Mouse (Mus musculus) ES-E14 (cell line): Measurements from ENCODE around the gene Oser1. TPM values are rescaled to one million over a fixed set of nuclear protein-coding genes. Genes with fewer than 3 reads are reported as not detected.

Experiments
- DNase-seq: peaks from one replicate; pipeline ENCODE4 v3.0.0-alpha.2; 2013; ENCODE audit warnings: low read depth, low spot score
- H3K27ac ChIP-seq: 2 replicates; pipeline ENCODE4 v1.5.1; 2012; ENCODE audit warnings: low read depth, mild to moderate bottlenecking, low read length, moderate library complexity, mixed read lengths; ENCODE audit not compliant: poor library complexity, insufficient read depth, severe bottlenecking
- H3K36me3 ChIP-seq: 2 replicates; pipeline ENCODE4 v1.6.1; 2012; ENCODE audit warnings: mild to moderate bottlenecking, low read length, moderate library complexity, mixed read lengths; ENCODE audit not compliant: control insufficient read depth, poor library complexity, insufficient read depth, severe bottlenecking
- H3K4me1 ChIP-seq, 2 experiments: fragments of 150-350 bp in 1 of 2; sonication (generic) in 1 of 2; 2 replicates each; pipeline ENCODE4 v1.6.1; 2012; ENCODE audit warnings: low read length in 2 of 2, mild to moderate bottlenecking in 1 of 2, mixed read lengths in 1 of 2; ENCODE audit not compliant: control insufficient read depth in 2 of 2, insufficient read depth in 2 of 2, poor library complexity in 1 of 2
- H3K4me3 ChIP-seq, 2 experiments: fragments of 150-350 bp in 1 of 2; sonication (generic) in 1 of 2; 2 replicates each; pipeline ENCODE4 v1.5.1; 2012; ENCODE audit warnings: low read length in 2 of 2, low read depth in 1 of 2, mild to moderate bottlenecking in 1 of 2, mixed read lengths in 1 of 2; ENCODE audit not compliant: insufficient read depth in 1 of 2, poor library complexity in 1 of 2, severe bottlenecking in 1 of 2
- H3K9ac ChIP-seq: 2 replicates; pipeline ENCODE4 v1.6.1; 2012; ENCODE audit warnings: low read depth, mild to moderate bottlenecking, low read length, mixed read lengths; ENCODE audit not compliant: poor library complexity, insufficient read depth, severe bottlenecking
- H3K9me3 ChIP-seq: fragments of 150-350 bp; sonication (generic); 2 replicates; pipeline ENCODE4 v1.6.1; 2012; ENCODE audit warnings: low read depth, mild to moderate bottlenecking, low read length; ENCODE audit not compliant: control insufficient read depth, insufficient read depth
- CHD2 ChIP-seq: IDR thresholded peaks from 2 replicates; pipeline ENCODE4 v1.6.1; 2014; ENCODE audit warnings: mild to moderate bottlenecking, low read depth, low read length, inconsistent platforms
- HCFC1 ChIP-seq: IDR thresholded peaks from 2 replicates; pipeline ENCODE4 v1.6.1; 2012; ENCODE audit warnings: low read length, inconsistent platforms, borderline replicate concordance; ENCODE audit not compliant: insufficient read depth
- MAFK ChIP-seq: IDR thresholded peaks from 2 replicates; pipeline ENCODE4 v1.6.1; 2014; ENCODE audit warnings: mild to moderate bottlenecking, low read depth, low read length, inconsistent platforms; ENCODE audit not compliant: insufficient read depth
- ZC3H11A ChIP-seq: IDR thresholded peaks from 2 replicates; pipeline ENCODE4 v1.6.1; 2012; ENCODE audit warnings: low read depth, mild to moderate bottlenecking, inconsistent platforms, low read length, borderline replicate concordance
- ZNF384 ChIP-seq: IDR thresholded peaks from 2 replicates; pipeline ENCODE4 v1.6.1; 2012; ENCODE audit warnings: low read depth, low read length, inconsistent platforms
- in situ Hi-C, 2 experiments: fragments of 600-800 bp; cut with MboI; formaldehyde crosslinking; loops; one replicate each; pipeline ENCODE4 v1.15.1; 2025; ENCODE audit warnings: low sequenced_read_pairs in 2 of 2, inconsistent platforms in 1 of 2; ENCODE audit not compliant: unreplicated experiment in 2 of 2
- total RNA-seq: library from RNA; depleted of rRNA; stranded (reverse); fragments of 300-350 nt; gene quantifications from 2 replicates; pipeline ENCODE4 v1.2.3, GENCODE M21; 2012

The Oser1 gene
- total RNA-seq, 1 experiment, result 42.0 TPM

- Histone ChIP-seq H3K4me3 (no peak overlapping the region), H3K36me3 (peaks cover 12% of the 10 kb centered on the region), H3K4me1 (no peaks in the 10 kb centered on the region), H3K9ac (no peak overlapping the region), H3K9me3 (no peaks in the 10 kb centered on the region), H3K27ac (no peak overlapping the region)
- in situ Hi-C loops, result loop anchor here in 1 of 2 experiments (5.0 kb wide), 1 partner anchor 62 kb away; no protein-coding TSS in a partner anchor
- TF ChIP-seq MAFK (no peak), ZNF384 (no peak), HCFC1 (no peak), ZC3H11A (no peak), CHD2 (no peak)
- no peak for DNase-seq
Observed at GRCm38 (mm10) chr2:163404037-163404815, 20.3 kb downstream of the Oser1 start.

- no peak overlapping the region for H3K27ac ChIP-seq
- H3K4me3 ChIP-seq, result no peak overlapping the region
- no peaks in the 10 kb centered on the region for H3K9me3 ChIP-seq
- peaks cover 0 to 5% of the 10 kb centered on the region in 2 experiments; a peak in 1 of 4 replicates for H3K4me1 ChIP-seq
- no peak overlapping the region for H3K9ac ChIP-seq
- in situ Hi-C loops, result loop anchor here in 1 of 2 experiments (5.0 kb wide), 1 partner anchor 59 kb away; no protein-coding TSS in a partner anchor
- TF ChIP-seq CHD2 (no peak), HCFC1 (no peak), ZNF384 (peak; percentile 26; the same call in 1 of the 2 replicates), MAFK (peak; percentile 51; the same call in 1 of the 2 replicates), ZC3H11A (peak; percentile 100)
- DNase-seq, result peak; percentile 87
- H3K36me3 ChIP-seq, result no peaks in the 10 kb centered on the region
Observed at GRCm38 (mm10) chr2:163401221-163401620, 23.3 kb downstream of the Oser1 start.

DNA sequence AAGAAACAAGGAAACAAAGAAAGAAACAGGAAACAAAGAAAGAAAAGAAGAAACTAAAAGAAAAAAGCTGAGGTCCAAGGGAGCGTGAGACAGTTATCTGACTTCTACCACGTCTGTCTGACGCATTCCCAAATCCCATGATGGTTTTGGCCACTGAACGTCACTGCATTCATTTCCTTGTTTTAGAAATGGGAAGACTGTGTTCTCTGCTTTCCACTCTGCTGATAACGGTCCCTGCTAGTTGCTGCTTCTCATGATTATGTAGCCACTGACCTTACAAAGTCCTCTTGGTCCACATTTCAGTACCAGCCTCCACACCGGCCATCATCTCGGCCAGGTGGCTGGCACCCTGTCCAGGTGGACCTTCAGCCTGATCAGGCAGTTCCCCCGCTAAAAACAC lies 25.3 kb downstream of the Oser1 start:
- Histone ChIP-seq H3K27ac (no peak overlapping the region), H3K4me3 (no peak overlapping the region), H3K9me3 (no peaks in the 10 kb centered on the region), H3K4me1 (peaks cover 0 to 5% of the 10 kb centered on the region in 2 experiments; a peak in 1 of 4 replicates), H3K36me3 (no peaks in the 10 kb centered on the region), H3K9ac (no peak overlapping the region)
- DNase-seq, result no peak
- TF ChIP-seq ZC3H11A, result no peak
- no peak for TF ChIP-seq CHD2
- TF ChIP-seq ZNF384, result no peak
- TF ChIP-seq HCFC1, result no peak
- TF ChIP-seq MAFK, result no peak
- in situ Hi-C loops, result no loop called here

- TF ChIP-seq ZNF384 (no peak), ZC3H11A (no peak), HCFC1 (no peak), MAFK (no peak), CHD2 (no peak)
- H3K27ac ChIP-seq, result no peak overlapping the region
Observed at GRCm38 (mm10) chr2:163398770-163399169, 25.7 kb downstream of the Oser1 start.

More at GRCm38 (mm10) chr2:163398770-163399169, 25.7 kb downstream of the Oser1 start:
- H3K4me1 ChIP-seq, result peaks cover 0 to 5% of the 10 kb centered on the region in 2 experiments; a peak in 1 of 4 replicates
- H3K9ac ChIP-seq, result no peak overlapping the region
- no peaks in the 10 kb centered on the region for H3K36me3 ChIP-seq
- H3K9me3 ChIP-seq, result no peaks in the 10 kb centered on the region
- in situ Hi-C loops, result no loop called here
- no peak for DNase-seq
- no peak overlapping the region for H3K4me3 ChIP-seq
